Comparison of ENCODE assay signal across 22 mouse cellular contexts in genomic region chr2:69134186-69134585, GRCm38 (mm10). TPM values are rescaled to one million over a fixed set of nuclear protein-coding genes. Genes with fewer than 3 reads are reported as not detected.
"Had no signal": no experiment of that assay in that cellular context is flagged by ENCODE, and none has a peak within 500 bp of the region (broad histone marks: within the 10 kb centered on the region; RNA-seq: fewer than 3 reads in every experiment).

No protein-coding gene starts in this region.

- H3K4me2 ChIP-seq: limb, embryonic 13.5 days; liver, embryonic 12.5 days; liver, embryonic 15.5 days; lung, embryonic 15.5 days; midbrain, embryonic 12.5 days; midbrain, embryonic 15.5 days; neural tube, embryonic 12.5 days; neural tube, embryonic 15.5 days had no signal

- H3K27ac ChIP-seq: limb, embryonic 13.5 days; midbrain, embryonic 12.5 days; midbrain, embryonic 15.5 days; neural tube, embryonic 12.5 days; neural tube, embryonic 15.5 days had no signal

- ATAC-seq: liver, embryonic 12.5 days; midbrain, embryonic 15.5 days had no signal

- H3K27me3 ChIP-seq: limb, embryonic 13.5 days; liver, embryonic 12.5 days; liver, embryonic 15.5 days; lung, embryonic 15.5 days; midbrain, embryonic 12.5 days; midbrain, embryonic 15.5 days; neural tube, embryonic 12.5 days; neural tube, embryonic 15.5 days had no signal

- H3K9me3 ChIP-seq: limb, embryonic 10.5 days; limb, embryonic 13.5 days; liver, embryonic 12.5 days; liver, embryonic 15.5 days; lung, embryonic 15.5 days; midbrain, embryonic 12.5 days; midbrain, embryonic 15.5 days; neural tube, embryonic 12.5 days; neural tube, embryonic 15.5 days had no signal

- H3K4me3 ChIP-seq: limb, embryonic 10.5 days; limb, embryonic 13.5 days; liver, embryonic 12.5 days; liver, embryonic 15.5 days; lung, embryonic 15.5 days; midbrain, embryonic 12.5 days; midbrain, embryonic 15.5 days; neural tube, embryonic 12.5 days; neural tube, embryonic 15.5 days had no signal

- H3K9ac ChIP-seq: limb, embryonic 13.5 days; liver, embryonic 12.5 days; liver, embryonic 15.5 days; lung, embryonic 15.5 days; midbrain, embryonic 12.5 days; midbrain, embryonic 15.5 days; neural tube, embryonic 12.5 days; neural tube, embryonic 15.5 days had no signal

- DNase-seq: kidney, adult 8-10 months; kidney, postnatal 10 days; kidney, postnatal 36 days; liver; lung, adult 18-20 months; lung, postnatal 10 days; lung, postnatal 36 days; right cerebral cortex, adult 18-20 months; right cerebral cortex, postnatal 14 days; right cerebral cortex, postnatal 4 days; thymus, adult 18-20 months; thymus, postnatal 36 days had no signal

- H3K36me3 ChIP-seq: limb, embryonic 10.5 days; limb, embryonic 13.5 days; liver, embryonic 12.5 days; liver, embryonic 15.5 days; lung, embryonic 15.5 days; midbrain, embryonic 12.5 days; midbrain, embryonic 15.5 days; neural tube, embryonic 12.5 days; neural tube, embryonic 15.5 days had no signal

RNA-seq across cellular contexts. Expression of gene Nostrin, which starts 1.4 kb away (rescaled TPM):
- total RNA-seq: megakaryocyte-erythroid progenitor cell, adult 5-6 weeks had no signal
